Mouse (Mus musculus): ENCODE measurements around the gene Cpm. TPM values are rescaled to one million over a fixed set of nuclear protein-coding genes. Genes with fewer than 3 reads are reported as not detected.

Gene Cpm
- total and polyA plus RNA-seq, 3 experiments = 0.04 to 0.31 (median 0.17) TPM

DNA sequence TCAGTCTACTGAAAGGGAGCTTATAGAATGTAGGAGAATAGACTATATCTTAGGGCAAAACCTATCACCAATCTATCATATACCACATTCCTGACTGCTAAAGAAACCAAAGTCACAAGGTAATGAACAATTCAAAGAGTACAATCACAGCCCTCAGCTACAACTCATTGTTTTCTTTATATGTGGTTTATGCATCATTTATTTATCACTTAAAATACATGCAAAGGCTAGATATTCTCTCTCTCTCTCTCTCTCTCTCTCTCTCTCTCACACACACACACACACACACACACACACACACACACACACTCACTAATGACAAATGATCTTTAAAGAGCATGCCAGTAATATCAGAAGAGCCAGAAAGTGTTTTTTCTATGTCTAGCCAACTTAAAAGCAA, 76.5 kb downstream of the Cpm start:
- no peak overlapping the region for H3K27ac ChIP-seq (ENCODE audit: insufficient read depth, low read depth)
- in situ Hi-C loops (cut with MboI; ENCODE audit: low pct_ligation_motif_present, low pct_unique_long_range_greater_than_20kb, low sequenced_read_pairs) (no loop called here), dilution Hi-C loops (cut with MboI; ENCODE audit: extremely low pct_ligation_motif_present, extremely low pct_unique_long_range_greater_than_20kb, low sequenced_read_pairs) (no loop called here)
- peaks cover 79% of the 10 kb centered on the region for H3K79me2 ChIP-seq (replicated peaks; ENCODE audit: control insufficient read depth, extremely low read depth, insufficient read depth, poor library complexity, severe bottlenecking)
- H3K36me3 ChIP-seq (replicated peaks in 1 of 2; ENCODE audit: control insufficient read depth in 1 of 2, insufficient read depth in 1 of 2, low read length in 1 of 2) = peaks cover 52 to 69% of the 10 kb centered on the region in 2 experiments
- peaks cover 7 to 18% of the 10 kb centered on the region in 2 experiments for H3K4me1 ChIP-seq (ENCODE audit: control insufficient read depth in 1 of 2, insufficient read depth in 2 of 2)
- TF ChIP-seq SMC3 (IDR thresholded peaks at IDR 0.05; ENCODE audit: low read depth, low read length) (no peak), JUND (conservative IDR thresholded peaks at IDR 0.05; ENCODE audit: low read depth, low read length) (no peak), TBP (conservative IDR thresholded peaks at IDR 0.05; ENCODE audit: low read depth, low read length) (no peak), PAX5 (IDR thresholded peaks at IDR 0.05; ENCODE audit: low read length) (no peak), USF2 (conservative IDR thresholded peaks at IDR 0.05; ENCODE audit: low read depth, low read length) (no peak), ZKSCAN1 (IDR thresholded peaks at IDR 0.05; ENCODE audit: borderline replicate concordance, low read depth, low read length) (no peak), ZMIZ1 (IDR thresholded peaks at IDR 0.05; ENCODE audit: low read depth, low read length) (no peak), HCFC1 (IDR thresholded peaks at IDR 0.05; ENCODE audit: low read depth, low read length) (no peak), ZC3H11A (IDR thresholded peaks at IDR 0.05; ENCODE audit: low read depth, low read length) (no peak), KAT2A (IDR thresholded peaks at IDR 0.05; ENCODE audit: insufficient replicate concordance, low read length) (no peak), POLR2A (IDR thresholded peaks at IDR 0.05; ENCODE audit: low read depth, low read length) (no peak; the same call in 1 of the 2 replicates), GABPA (IDR thresholded peaks at IDR 0.05; ENCODE audit: insufficient replicate concordance, low read depth, low read length) (no peak), CTCF (conservative IDR thresholded peaks at IDR 0.05 in 1 of 2, IDR thresholded peaks at IDR 0.05 in 1 of 2; ENCODE audit: low read depth in 2 of 2, low read length in 2 of 2) (no peak), ETS1 (conservative IDR thresholded peaks at IDR 0.05; ENCODE audit: low read depth, low read length) (no peak), RAD21 (IDR thresholded peaks at IDR 0.05; ENCODE audit: low read depth, low read length) (no peak), RCOR1 (conservative IDR thresholded peaks at IDR 0.05; ENCODE audit: low read depth, low read length) (no peak)
- H3K9me3 ChIP-seq (replicated peaks; ENCODE audit: low read length) = no peaks in the 10 kb centered on the region
- no peak overlapping the region; the same call in 1 of the 2 replicates for H3K9ac ChIP-seq (ENCODE audit: insufficient read depth, low read depth)
- H3K4me2 ChIP-seq (ENCODE audit: insufficient read depth, low read depth, poor library complexity, severe bottlenecking) = peak overlapping the region; percentile 17; the same call in 1 of the 2 replicates
- no peak for DNase-seq (ENCODE audit: extremely low read depth)
- H3K27me3 ChIP-seq (replicated peaks) = no peaks in the 10 kb centered on the region
- peak overlapping the region in 1 of 3 experiments; percentile 33 for H3K4me3 ChIP-seq (replicated peaks in 1 of 3; ENCODE audit: low read depth in 2 of 3, low read length in 2 of 3, poor library complexity in 1 of 3)

DNA sequence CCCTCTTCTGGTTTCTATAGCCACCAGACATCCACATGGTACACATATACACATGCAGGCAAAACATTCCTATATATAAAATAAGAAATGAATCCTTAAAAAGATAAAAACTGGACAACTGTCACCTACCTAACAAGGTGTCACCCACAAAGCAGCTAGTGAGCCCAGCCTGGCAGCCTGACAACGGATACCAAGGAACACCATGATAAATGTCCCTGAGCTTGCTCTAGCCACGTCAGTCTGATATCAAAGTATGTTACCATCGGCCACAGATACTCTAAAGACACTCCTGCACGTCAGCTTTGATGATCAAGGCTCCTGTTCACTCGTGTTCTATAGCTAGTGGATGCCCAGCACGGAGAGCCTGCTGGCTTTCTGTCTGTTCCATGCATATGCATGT, 77.1 kb downstream of the Cpm start:
- dilution Hi-C loops (cut with MboI; ENCODE audit: extremely low pct_ligation_motif_present, extremely low pct_unique_long_range_greater_than_20kb, low sequenced_read_pairs) (no loop called here), in situ Hi-C loops (cut with MboI; ENCODE audit: low pct_ligation_motif_present, low pct_unique_long_range_greater_than_20kb, low sequenced_read_pairs) (no loop called here)
- Histone ChIP-seq H3K9me3 (replicated peaks; ENCODE audit: low read length) (no peaks in the 10 kb centered on the region), H3K27ac (ENCODE audit: insufficient read depth, low read depth) (peak overlapping the region; percentile 11; the same call in 1 of the 2 replicates), H3K4me2 (ENCODE audit: insufficient read depth, low read depth, poor library complexity, severe bottlenecking) (peak overlapping the region; percentile 90), H3K36me3 (replicated peaks in 1 of 2; ENCODE audit: control insufficient read depth in 1 of 2, insufficient read depth in 1 of 2, low read length in 1 of 2) (peaks cover 48 to 64% of the 10 kb centered on the region in 2 experiments), H3K4me3 (replicated peaks in 1 of 3; ENCODE audit: low read depth in 2 of 3, low read length in 2 of 3, poor library complexity in 1 of 3) (peak overlapping the region in 1 of 3 experiments; percentile 57), H3K79me2 (replicated peaks; ENCODE audit: control insufficient read depth, extremely low read depth, insufficient read depth, poor library complexity, severe bottlenecking) (peaks cover 76% of the 10 kb centered on the region), H3K4me1 (ENCODE audit: control insufficient read depth in 1 of 2, insufficient read depth in 2 of 2) (peaks cover 7 to 21% of the 10 kb centered on the region in 2 experiments), H3K9ac (ENCODE audit: insufficient read depth, low read depth) (no peak overlapping the region; the same call in 1 of the 2 replicates), H3K27me3 (replicated peaks) (no peaks in the 10 kb centered on the region)
- no peak for DNase-seq (ENCODE audit: extremely low read depth)
- TF ChIP-seq POLR2A (IDR thresholded peaks at IDR 0.05; ENCODE audit: low read depth, low read length) (peak; percentile 42; the same call in 1 of the 2 replicates), ZC3H11A (IDR thresholded peaks at IDR 0.05; ENCODE audit: low read depth, low read length) (no peak)
